Mouse (Mus musculus) forebrain, embryonic 11.5 days (tissue): ENCODE measurements around the gene Zfp420. TPM values are rescaled to one million over a fixed set of nuclear protein-coding genes. Genes with fewer than 3 reads are reported as not detected.

Experiments used
- ATAC-seq: fragments of 200-750 bp; cut with Nextera tagmentation; replicated peaks from 2 replicates; pipeline ENCODE4 v1.8.0; 2017; ENCODE audit warnings: moderate TSS enrichment; ENCODE audit not compliant: low FRiP score
- DNase-seq: peaks from one replicate; pipeline ENCODE4 v3.0.0-alpha.2; 2017; ENCODE audit warnings: low spot score
- H3K27ac ChIP-seq: fragments of 300-500 bp; sonication (generic); 2 replicates; pipeline ENCODE4 v1.5.1; 2014; ENCODE audit warnings: low read depth, low read length
- H3K27me3 ChIP-seq: fragments of 300-500 bp; sonication (generic); 2 replicates; pipeline ENCODE4 v1.6.1; 2014; ENCODE audit warnings: mild to moderate bottlenecking, low read length, mixed read lengths; ENCODE audit not compliant: control insufficient read depth, insufficient read depth
- H3K36me3 ChIP-seq: fragments of 300-500 bp; sonication (generic); 2 replicates; pipeline ENCODE4 v1.6.1; 2014; ENCODE audit warnings: mild to moderate bottlenecking, low read length, moderate library complexity, mixed read lengths; ENCODE audit not compliant: control insufficient read depth, insufficient read depth
- H3K4me1 ChIP-seq: fragments of 300-500 bp; sonication (generic); replicated peaks from 2 replicates; pipeline ENCODE4 v1.6.1; 2014; ENCODE audit warnings: low read length, mixed read lengths; ENCODE audit not compliant: control insufficient read depth, insufficient read depth
- H3K4me2 ChIP-seq: fragments of 300-500 bp; sonication (generic); 2 replicates; pipeline ENCODE4 v1.6.1; 2014; ENCODE audit warnings: low read depth, mild to moderate bottlenecking, low read length, moderate library complexity, mixed read lengths; ENCODE audit not compliant: severe bottlenecking
- H3K4me3 ChIP-seq: fragments of 300-500 bp; sonication (generic); 2 replicates; pipeline ENCODE4 v1.5.1; 2014; ENCODE audit warnings: low read depth, low read length
- H3K9ac ChIP-seq: fragments of 300-500 bp; sonication (generic); 2 replicates; pipeline ENCODE4 v1.6.1; 2014; ENCODE audit warnings: low read length
- H3K9me3 ChIP-seq: fragments of 300-500 bp; sonication (generic); 2 replicates; pipeline ENCODE4 v1.6.1; 2016; ENCODE audit warnings: low read length, mixed read lengths; ENCODE audit not compliant: control insufficient read depth
- WGBS: fragments of 180-500 bp; shearing (Covaris S2); extraction: QIAGEN DNeasy Blood & Tissue Kit; methylation state at CpG from one replicate; pipeline ENCODE4 v1.1.7; 2014; 5-methylcytosine and 5-hydroxymethylcytosine counted together
- polyA plus RNA-seq: library from polyadenylated mRNA; unstranded; fragments of >200 nt; fragmentation: Nextera tagmentation; extraction: Ambion mirVana; gene quantifications from 2 replicates; pipeline ENCODE4 v1.2.1, GENCODE M21; 2014

Zfp420 gene
- polyA plus RNA-seq, 1 experiment from 2014 or later: 13.4 TPM

- 71% methylated on average over 7 of the region's 7 CpGs for WGBS
- no peak for DNase-seq
- ATAC-seq: no peak
Observed at GRCm38 (mm10) chr7:29880056-29880455, 20.3 kb downstream of the Zfp420 start.

GRCm38 (mm10) chr7:29880916-29881315 is 21.1 kb downstream of the Zfp420 start:
- 88% methylated on average over 7 of the region's 7 CpGs for WGBS
- Histone ChIP-seq H3K9ac (no peak overlapping the region), H3K36me3 (no peaks in the 10 kb centered on the region; the same call in 1 of the 2 replicates), H3K9me3 (no peaks in the 10 kb centered on the region; the same call in 1 of the 2 replicates), H3K4me1 (no peaks in the 10 kb centered on the region), H3K4me3 (no peak overlapping the region), H3K27me3 (no peaks in the 10 kb centered on the region), H3K4me2 (no peak overlapping the region), H3K27ac (no peak overlapping the region)
- DNase-seq (no peak), ATAC-seq (no peak)

More at GRCm38 (mm10) chr7:29880056-29880455, 20.3 kb downstream of the Zfp420 start:
- Histone ChIP-seq H3K9me3 (peaks cover 8% of the 10 kb centered on the region), H3K4me3 (no peak overlapping the region), H3K27ac (no peak overlapping the region), H3K4me1 (no peaks in the 10 kb centered on the region), H3K9ac (no peak overlapping the region), H3K36me3 (peaks cover 7% of the 10 kb centered on the region), H3K27me3 (no peaks in the 10 kb centered on the region), H3K4me2 (no peak overlapping the region)

- H3K9ac ChIP-seq: no peak overlapping the region
- 96% methylated on average over 7 of the region's 7 CpGs for WGBS
Observed at GRCm38 (mm10) chr7:29890501-29890900, 30.7 kb downstream of the Zfp420 start.

GRCm38 (mm10) chr7:29892756-29893155 is 33.0 kb downstream of the Zfp420 start:
- Histone ChIP-seq H3K27me3 (no peaks in the 10 kb centered on the region), H3K36me3 (peaks cover 45% of the 10 kb centered on the region), H3K4me2 (no peak overlapping the region), H3K4me3 (no peak overlapping the region), H3K4me1 (no peaks in the 10 kb centered on the region), H3K27ac (no peak overlapping the region), H3K9me3 (peaks cover 24% of the 10 kb centered on the region), H3K9ac (no peak overlapping the region)
- 98% methylated on average over 4 of the region's 4 CpGs for WGBS
- ATAC-seq (no peak), DNase-seq (no peak)

More at GRCm38 (mm10) chr7:29890501-29890900, 30.7 kb downstream of the Zfp420 start:
- Histone ChIP-seq H3K27ac (no peak overlapping the region), H3K9me3 (peaks cover 33% of the 10 kb centered on the region), H3K4me3 (no peak overlapping the region), H3K4me1 (no peaks in the 10 kb centered on the region), H3K36me3 (peaks cover 34% of the 10 kb centered on the region), H3K4me2 (no peak overlapping the region), H3K27me3 (no peaks in the 10 kb centered on the region)
- DNase-seq (no peak), ATAC-seq (no peak)

- H3K9ac ChIP-seq: no peak overlapping the region
- peaks cover 47% of the 10 kb centered on the region for H3K36me3 ChIP-seq
- H3K4me1 ChIP-seq: no peaks in the 10 kb centered on the region
- ATAC-seq (no peak), DNase-seq (no peak)
- WGBS: 99% methylated on average over 4 of the region's 4 CpGs
- peaks cover 24% of the 10 kb centered on the region for H3K9me3 ChIP-seq
- H3K4me2 ChIP-seq: no peak overlapping the region
- H3K27me3 ChIP-seq: no peaks in the 10 kb centered on the region
- H3K4me3 ChIP-seq: no peak overlapping the region
- no peak overlapping the region for H3K27ac ChIP-seq
Observed at GRCm38 (mm10) chr7:29898351-29898750, 38.6 kb downstream of the Zfp420 start.

GRCm38 (mm10) chr7:29904101-29904500 is 44.3 kb downstream of the Zfp420 start:
- Histone ChIP-seq H3K4me2 (no peak overlapping the region), H3K9me3 (no peaks in the 10 kb centered on the region), H3K4me1 (no peaks in the 10 kb centered on the region), H3K4me3 (no peak overlapping the region), H3K27me3 (no peaks in the 10 kb centered on the region), H3K27ac (no peak overlapping the region), H3K9ac (no peak overlapping the region), H3K36me3 (peaks cover 5% of the 10 kb centered on the region)
- no peak for DNase-seq
- ATAC-seq: no peak
- WGBS: 96% methylated on average over 4 of the region's 4 CpGs

- no peaks in the 10 kb centered on the region; the same call in 1 of the 2 replicates for H3K36me3 ChIP-seq
- DNase-seq (peak; percentile 91), ATAC-seq (peak; percentile 79)
- 0 out of 2 replicates have a peak, but pooled peaks cover 4% of the 10 kb centered on the region for H3K4me1 ChIP-seq
- H3K27me3 ChIP-seq: no peaks in the 10 kb centered on the region
- peak within 1 kb of the TSS; percentile 98 for H3K27ac ChIP-seq
- peak within 1 kb of the TSS; percentile 80 for H3K9ac ChIP-seq
- H3K9me3 ChIP-seq: no peaks in the 10 kb centered on the region
- under 1% methylated on average over 22 of the region's 22 CpGs for WGBS
- H3K4me3 ChIP-seq: peak within 1 kb of the TSS; percentile 40
- H3K4me2 ChIP-seq: peak within 1 kb of the TSS; percentile 78
Observed at GRCm38 (mm10) chr7:29905966-29906681, 46.3 kb downstream of the Zfp420 start, which contains the start of gene Zfp27. Zfp27 (minus strand) TSS chr7:29906572.

GRCm38 (mm10) chr7:29906682-29907058 is 46.9 kb downstream of the Zfp420 start:
- no peaks in the 10 kb centered on the region for H3K27me3 ChIP-seq
- ATAC-seq: no peak
- peak overlapping the region; percentile 98 for H3K27ac ChIP-seq
- H3K4me3 ChIP-seq: peak overlapping the region; percentile 40
- peak overlapping the region; percentile 78 for H3K4me2 ChIP-seq
- no peaks in the 10 kb centered on the region; the same call in 1 of the 2 replicates for H3K36me3 ChIP-seq
- H3K9me3 ChIP-seq: no peaks in the 10 kb centered on the region
- 0 out of 2 replicates have a peak, but pooled peaks cover 4% of the 10 kb centered on the region for H3K4me1 ChIP-seq
- H3K9ac ChIP-seq: peak overlapping the region; percentile 80
- no peak for DNase-seq
- 24% methylated on average over 8 of the region's 8 CpGs for WGBS
